Mouse (Mus musculus) spleen, adult 18-20 months (tissue): ENCODE measurements around the gene Rcor3.
A peak's percentile ranks its signal among the peaks of the same experiment; 100 is the strongest.

Experiments used
- DNase-seq, 2 experiments: peaks; one replicate each; pipeline ENCODE4 v3.0.0; 2022; ENCODE audit warnings: mixed read lengths in 2 of 2

Gene Rcor3

GRCm38 (mm10) chr1:192137926-192138910 lies at the start of gene Rcor3:
Gene Rcor3 (minus strand): TSS chr1:192138062.
- peak; percentile 73 to 80 for DNase-seq

GRCm38 (mm10) chr1:192181696-192182257 lies 43.9 kb upstream of the Rcor3 start:
- no peak for DNase-seq

GRCm38 (mm10) chr1:192179877-192180276 lies 42.0 kb upstream of the Rcor3 start:
- DNase-seq: no peak

- no peak for DNase-seq
Measured at GRCm38 (mm10) chr1:192171477-192171876, 33.6 kb upstream of the Rcor3 start.

GRCm38 (mm10) chr1:192151179-192151578 lies 13.3 kb upstream of the Rcor3 start:
- no peak for DNase-seq

- DNase-seq: no peak
Measured at GRCm38 (mm10) chr1:192140313-192140712, 2.5 kb upstream of the Rcor3 start.

- DNase-seq: no peak
Measured at GRCm38 (mm10) chr1:192137291-192137925, 454 bp downstream of the Rcor3 start.

GRCm38 (mm10) chr1:192136561-192137290 lies 1.1 kb downstream of the Rcor3 start:
- DNase-seq: peak; percentile 38 to 52

- DNase-seq: no peak
Measured at GRCm38 (mm10) chr1:192130202-192130601, 7.7 kb downstream of the Rcor3 start.

- no peak for DNase-seq
Measured at GRCm38 (mm10) chr1:192128343-192128742, 9.5 kb downstream of the Rcor3 start.

GRCm38 (mm10) chr1:192125761-192126160 lies 12.1 kb downstream of the Rcor3 start:
- DNase-seq: no peak

GRCm38 (mm10) chr1:192116262-192116661 lies 21.6 kb downstream of the Rcor3 start:
- DNase-seq: no peak

GRCm38 (mm10) chr1:192115378-192115777 lies 22.5 kb downstream of the Rcor3 start:
- DNase-seq: no peak

- DNase-seq: no peak
Measured at GRCm38 (mm10) chr1:192109169-192109568, 28.7 kb downstream of the Rcor3 start.

GRCm38 (mm10) chr1:192107352-192107751 lies 30.5 kb downstream of the Rcor3 start:
- peak in 1 of 2 experiments; percentile 30 for DNase-seq

- DNase-seq: no peak
Measured at GRCm38 (mm10) chr1:192105902-192106389, 31.9 kb downstream of the Rcor3 start.

GRCm38 (mm10) chr1:192104021-192104420 lies 33.8 kb downstream of the Rcor3 start:
- DNase-seq: no peak

GRCm38 (mm10) chr1:192103176-192103575 lies 34.7 kb downstream of the Rcor3 start:
- DNase-seq: no peak

- no peak for DNase-seq
Measured at GRCm38 (mm10) chr1:192101359-192101758, 36.5 kb downstream of the Rcor3 start.

GRCm38 (mm10) chr1:192100742-192101141 lies 37.1 kb downstream of the Rcor3 start:
- DNase-seq: no peak

GRCm38 (mm10) chr1:192095626-192096025 lies 42.2 kb downstream of the Rcor3 start:
- no peak for DNase-seq

- peak in 1 of 2 experiments; percentile 71 for DNase-seq
Measured at GRCm38 (mm10) chr1:192094451-192095170, 43.3 kb downstream of the Rcor3 start.
